Mouse (Mus musculus): ENCODE measurements around the gene Tigar. TPM values are rescaled to one million over a fixed set of nuclear protein-coding genes. Genes with fewer than 3 reads are reported as not detected.

The Tigar gene
- polyA plus RNA-seq, 1 experiment = 8.6 TPM

DNA sequence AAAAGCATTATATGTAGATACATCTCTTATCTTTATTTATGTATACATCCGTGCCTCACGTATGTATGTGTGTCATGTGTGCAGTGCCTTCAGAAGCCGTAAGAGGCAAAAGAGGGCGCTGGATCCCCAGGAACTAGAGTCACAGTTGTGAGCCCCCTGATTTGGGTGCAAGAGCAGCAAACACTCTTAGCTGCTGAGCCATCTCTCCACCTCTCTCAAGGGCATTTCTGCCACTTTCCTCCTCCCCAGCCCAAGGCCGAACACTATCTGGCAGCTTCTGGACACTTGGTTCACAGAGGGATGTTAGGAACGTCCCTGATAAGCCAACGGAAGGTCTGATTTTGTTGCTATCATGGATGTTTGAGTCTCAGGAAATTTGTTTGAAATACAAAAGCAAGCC is 14.1 kb upstream of the Tigar start:
- Histone ChIP-seq H3K4me3 (ENCODE audit: insufficient read depth, low read length) (no peak overlapping the region), H3K4me1 (ENCODE audit: control insufficient read depth, insufficient read depth, low read length) (no peaks in the 10 kb centered on the region), H3K27ac (ENCODE audit: insufficient read depth, low read length) (no peak overlapping the region)
- TF ChIP-seq CTCF (IDR thresholded peaks at IDR 0.05; ENCODE audit: borderline replicate concordance, insufficient read depth, low read length) (no peak), POLR2A (IDR thresholded peaks at IDR 0.05; ENCODE audit: low read depth, low read length) (no peak)

DNA sequence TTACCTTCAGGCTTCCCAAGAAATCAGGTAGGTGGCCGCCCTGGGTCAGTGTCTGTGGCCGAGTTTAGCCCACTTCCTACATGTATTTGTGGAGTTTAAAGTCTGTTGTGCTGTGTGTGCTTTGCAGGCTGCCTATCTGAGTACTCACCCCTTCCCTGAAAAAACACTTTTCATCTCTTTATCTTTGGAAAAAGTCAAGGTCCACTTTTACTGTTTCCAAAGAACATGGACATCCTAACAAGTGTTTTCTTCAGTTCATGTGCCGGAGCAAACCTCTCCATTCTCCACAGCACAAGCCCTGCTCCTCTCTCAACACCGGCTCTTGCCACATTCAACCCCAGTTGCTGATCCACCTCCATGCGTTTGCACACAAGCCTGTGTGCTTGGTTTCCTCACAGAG is 13.6 kb upstream of the Tigar start:
- no peaks in the 10 kb centered on the region for H3K4me1 ChIP-seq (ENCODE audit: control insufficient read depth, insufficient read depth, low read length)
- H3K27ac ChIP-seq (ENCODE audit: insufficient read depth, low read length) = no peak overlapping the region
- TF ChIP-seq POLR2A (IDR thresholded peaks at IDR 0.05; ENCODE audit: low read depth, low read length) = no peak
- no peak for TF ChIP-seq CTCF (IDR thresholded peaks at IDR 0.05; ENCODE audit: borderline replicate concordance, insufficient read depth, low read length)
- no peak overlapping the region for H3K4me3 ChIP-seq (ENCODE audit: insufficient read depth, low read length)

DNA sequence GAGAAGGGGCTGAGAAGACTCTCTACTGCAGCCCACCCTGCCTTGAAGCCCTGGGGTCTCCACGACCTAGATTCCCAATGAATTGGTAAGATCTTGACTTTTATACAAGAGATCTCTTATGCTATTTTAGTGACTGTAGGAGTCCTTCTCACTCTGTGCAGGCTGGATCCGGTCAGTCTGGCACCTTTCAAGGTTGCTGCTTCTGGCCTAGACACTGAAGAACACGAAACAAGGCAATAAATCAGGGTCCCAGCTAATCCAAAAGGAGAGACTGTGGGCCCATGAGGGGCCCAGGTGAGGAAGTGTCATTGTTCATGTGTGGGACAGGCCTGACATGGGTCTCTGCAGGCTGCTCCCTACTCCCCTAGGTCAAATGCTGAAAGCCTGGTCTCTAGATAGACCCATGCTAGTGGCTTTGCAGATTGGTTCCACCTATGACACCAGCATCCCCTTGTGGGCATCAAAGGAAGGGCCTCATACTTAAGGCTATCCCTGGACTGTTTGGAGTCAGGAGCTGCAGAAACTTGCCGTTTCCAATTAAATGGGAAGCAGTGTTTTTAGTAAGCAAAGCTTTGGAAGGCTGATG is 13.0 kb upstream of the Tigar start:
- no peaks in the 10 kb centered on the region for H3K4me1 ChIP-seq (ENCODE audit: control insufficient read depth, insufficient read depth, low read length)
- H3K4me3 ChIP-seq (ENCODE audit: insufficient read depth, low read length) = no peak overlapping the region
- H3K27ac ChIP-seq (ENCODE audit: insufficient read depth, low read length) = no peak overlapping the region
- TF ChIP-seq CTCF (IDR thresholded peaks at IDR 0.05; ENCODE audit: borderline replicate concordance, insufficient read depth, low read length) (no peak), POLR2A (IDR thresholded peaks at IDR 0.05; ENCODE audit: low read depth, low read length) (no peak)

GRCm38 (mm10) chr6:127114753-127115456 is 5.5 kb upstream of the Tigar start:
- Histone ChIP-seq H3K4me3 (ENCODE audit: insufficient read depth, low read length) (no peak overlapping the region), H3K27ac (ENCODE audit: insufficient read depth, low read length) (no peak overlapping the region), H3K4me1 (ENCODE audit: control insufficient read depth, insufficient read depth, low read length) (no peaks in the 10 kb centered on the region)
- TF ChIP-seq CTCF (IDR thresholded peaks at IDR 0.05; ENCODE audit: borderline replicate concordance, insufficient read depth, low read length) (no peak), POLR2A (IDR thresholded peaks at IDR 0.05; ENCODE audit: low read depth, low read length) (no peak)

DNA sequence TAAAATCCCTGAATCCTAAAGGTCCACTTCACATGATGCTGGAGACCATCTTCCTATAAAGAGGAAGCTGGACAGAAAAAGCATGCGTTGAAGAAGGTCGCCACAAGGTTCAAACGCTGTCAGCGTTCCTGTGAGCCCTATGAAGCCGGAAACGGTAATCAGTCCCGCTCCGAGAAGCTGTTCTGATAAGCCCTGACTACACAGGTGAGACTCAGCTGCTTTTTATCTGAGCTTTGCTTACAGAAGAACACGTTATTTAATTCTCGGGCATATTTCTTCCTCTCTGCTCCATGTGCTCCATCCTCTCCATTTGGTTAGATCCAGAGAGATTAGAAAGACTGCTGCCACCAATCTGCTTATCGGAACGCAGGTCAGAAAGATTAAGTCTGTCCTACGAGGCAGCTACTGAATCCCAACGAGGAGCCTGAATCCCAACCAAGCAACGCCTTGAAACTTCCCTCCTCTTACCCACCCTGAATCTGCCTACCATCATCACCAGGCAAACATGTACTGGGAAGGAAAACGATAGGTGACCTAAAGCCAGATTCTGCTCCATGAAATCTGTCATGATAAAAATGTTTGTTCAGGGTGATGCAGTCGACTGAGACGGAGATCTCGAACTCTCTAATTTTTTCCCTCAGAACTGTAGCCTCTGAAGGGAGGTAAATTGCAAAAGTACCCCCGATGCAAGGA is 843 bp downstream of the Tigar start:
- TF ChIP-seq CTCF (IDR thresholded peaks at IDR 0.05; ENCODE audit: borderline replicate concordance, insufficient read depth, low read length) (no peak), POLR2A (IDR thresholded peaks at IDR 0.05; ENCODE audit: low read depth, low read length) (no peak)
- Histone ChIP-seq H3K27ac (ENCODE audit: insufficient read depth, low read length) (no peak overlapping the region), H3K4me1 (ENCODE audit: control insufficient read depth, insufficient read depth, low read length) (peaks cover 2% of the 10 kb centered on the region; the same call in 1 of the 2 replicates), H3K4me3 (ENCODE audit: insufficient read depth, low read length) (peak overlapping the region; percentile 66)

GRCm38 (mm10) chr6:127107413-127107812 is 1.9 kb downstream of the Tigar start:
- H3K4me3 ChIP-seq (ENCODE audit: insufficient read depth, low read length) = no peak overlapping the region
- H3K27ac ChIP-seq (ENCODE audit: insufficient read depth, low read length) = no peak overlapping the region
- H3K4me1 ChIP-seq (ENCODE audit: control insufficient read depth, insufficient read depth, low read length) = peaks cover 2% of the 10 kb centered on the region; the same call in 1 of the 2 replicates
- TF ChIP-seq POLR2A (IDR thresholded peaks at IDR 0.05; ENCODE audit: low read depth, low read length) (no peak), CTCF (IDR thresholded peaks at IDR 0.05; ENCODE audit: borderline replicate concordance, insufficient read depth, low read length) (no peak)

DNA sequence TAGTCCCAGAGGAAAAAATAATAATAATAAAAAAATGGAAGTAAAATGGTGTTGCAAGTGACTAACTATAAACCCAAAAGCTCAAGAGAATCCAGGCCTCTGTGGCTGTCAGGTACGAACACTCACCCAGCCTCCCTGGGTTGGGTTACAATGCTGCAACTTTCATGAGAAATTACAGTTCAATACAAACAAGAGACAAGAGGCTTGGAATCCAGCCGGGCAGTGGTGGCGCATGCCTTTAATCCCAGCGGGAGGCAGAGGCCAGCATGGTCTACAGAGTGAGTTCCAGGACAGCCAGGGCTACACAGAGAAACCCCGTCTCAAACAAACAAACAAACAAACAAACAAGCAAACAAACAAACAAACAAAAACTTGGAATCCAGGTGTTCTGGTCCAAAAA is 2.6 kb downstream of the Tigar start:
- Histone ChIP-seq H3K4me3 (ENCODE audit: insufficient read depth, low read length) (no peak overlapping the region), H3K27ac (ENCODE audit: insufficient read depth, low read length) (no peak overlapping the region), H3K4me1 (ENCODE audit: control insufficient read depth, insufficient read depth, low read length) (peaks cover 2% of the 10 kb centered on the region; the same call in 1 of the 2 replicates)
- no peak for TF ChIP-seq POLR2A (IDR thresholded peaks at IDR 0.05; ENCODE audit: low read depth, low read length)

GRCm38 (mm10) chr6:127106189-127106588 is 3.2 kb downstream of the Tigar start:
- H3K27ac ChIP-seq (ENCODE audit: insufficient read depth, low read length) = no peak overlapping the region
- no peak for TF ChIP-seq CTCF (IDR thresholded peaks at IDR 0.05; ENCODE audit: borderline replicate concordance, insufficient read depth, low read length)
- H3K4me1 ChIP-seq (ENCODE audit: control insufficient read depth, insufficient read depth, low read length) = peaks cover 2% of the 10 kb centered on the region; the same call in 1 of the 2 replicates
- H3K4me3 ChIP-seq (ENCODE audit: insufficient read depth, low read length) = no peak overlapping the region

- H3K27ac ChIP-seq (ENCODE audit: insufficient read depth, low read length) = no peak overlapping the region
- TF ChIP-seq POLR2A (IDR thresholded peaks at IDR 0.05; ENCODE audit: low read depth, low read length) (no peak), CTCF (IDR thresholded peaks at IDR 0.05; ENCODE audit: borderline replicate concordance, insufficient read depth, low read length) (peak; percentile 38; the same call in 1 of the 2 replicates)
- no peak overlapping the region for H3K4me3 ChIP-seq (ENCODE audit: insufficient read depth, low read length)
- peaks cover 2% of the 10 kb centered on the region; the same call in 1 of the 2 replicates for H3K4me1 ChIP-seq (ENCODE audit: control insufficient read depth, insufficient read depth, low read length)
These were observed 4.2 kb downstream of the Tigar start for GRCm38 (mm10) chr6:127105107-127105506.
